13 mouse cellular contexts compared by ENCODE assay signal in genomic region chr11:50217811-50218210, GRCm38 (mm10). TPM values are rescaled to one million over a fixed set of nuclear protein-coding genes. Genes with fewer than 3 reads are reported as not detected.
DNase-seq lines count a peak whose midpoint lies in the region; ATAC-seq and TF ChIP-seq lines count a peak whose summit lies in the region.
"Had no signal": no experiment of that assay in that cellular context is flagged by ENCODE, and none has a peak within 500 bp of the region (broad histone marks: within the 10 kb centered on the region; RNA-seq: fewer than 3 reads in every experiment).

No protein-coding gene starts in this region.

- no peak for ATAC-seq in midbrain, embryonic 12.5 days (ENCODE audit: low FRiP score, low read depth)
- no peak for ATAC-seq in midbrain, embryonic 11.5 days (ENCODE audit: low FRiP score)
- ATAC-seq in intestine, postnatal 0 days: peak; percentile 17; the same call in 1 of the 2 replicates
- no peak for ATAC-seq in lung, postnatal 0 days

- H3K4me2 ChIP-seq in midbrain, embryonic 12.5 days (replicated peaks): no peak overlapping the region
- H3K4me2 ChIP-seq in midbrain, embryonic 11.5 days: no peak overlapping the region
- no peak overlapping the region for H3K4me2 ChIP-seq in intestine, postnatal 0 days (replicated peaks; ENCODE audit: low read depth)
- no peak overlapping the region for H3K4me2 ChIP-seq in lung, postnatal 0 days (replicated peaks; ENCODE audit: low read depth, low read length)
- H3K4me2 ChIP-seq: embryonic facial prominence, embryonic 15.5 days; hindbrain, embryonic 13.5 days; liver, embryonic 15.5 days had no signal

- H3K27ac ChIP-seq in midbrain, embryonic 12.5 days (replicated peaks): no peak overlapping the region
- no peak overlapping the region for H3K27ac ChIP-seq in midbrain, embryonic 11.5 days (ENCODE audit: low read depth, low read length)
- peak overlapping the region; percentile 30; the same call in 1 of the 2 replicates for H3K27ac ChIP-seq in intestine, postnatal 0 days (ENCODE audit: low read depth, low read length)
- H3K27ac ChIP-seq in small intestine, adult 2 months (ENCODE audit: insufficient read depth, low read depth, low read length): 0 out of 2 replicates have a peak overlapping the region, but pooled peaks have one; percentile 8
- H3K27ac ChIP-seq in lung, postnatal 0 days (ENCODE audit: low read length): no peak overlapping the region
- H3K27ac ChIP-seq: embryonic facial prominence, embryonic 15.5 days; hindbrain, embryonic 13.5 days had no signal

- peaks cover 8% of the 10 kb centered on the region for H3K4me1 ChIP-seq in midbrain, embryonic 12.5 days
- H3K4me1 ChIP-seq in midbrain, embryonic 11.5 days (ENCODE audit: control insufficient read depth, insufficient read depth, low read length): 0 out of 2 replicates have a peak, but pooled peaks cover 2% of the 10 kb centered on the region
- H3K4me1 ChIP-seq in intestine, postnatal 0 days (replicated peaks; ENCODE audit: control insufficient read depth, insufficient read depth, low read length): peaks cover 10% of the 10 kb centered on the region; the same call in 1 of the 2 replicates
- peaks cover 17% of the 10 kb centered on the region for H3K4me1 ChIP-seq in small intestine, adult 2 months (ENCODE audit: control insufficient read depth, insufficient read depth, insufficient read length, low read length)
- peaks cover 15% of the 10 kb centered on the region; the same call in 1 of the 2 replicates for H3K4me1 ChIP-seq in lung, postnatal 0 days (ENCODE audit: insufficient read depth, low read depth, low read length)

- 41% methylated on average over 4 of the region's 4 CpGs for WGBS in midbrain, embryonic 12.5 days
- WGBS in midbrain, embryonic 11.5 days: 48% methylated on average over 4 of the region's 4 CpGs
- WGBS in intestine, postnatal 0 days: 47% methylated on average over 4 of the region's 4 CpGs
- 59% methylated on average over 4 of the region's 4 CpGs for WGBS in small intestine, adult 2 months
- 45% methylated on average over 4 of the region's 4 CpGs for WGBS in lung, postnatal 0 days

- peak; percentile 93 for DNase-seq in heart, adult 11 months
- no peak for DNase-seq in heart, postnatal 14 days
- DNase-seq in midbrain, embryonic 11.5 days (ENCODE audit: low spot score, missing footprints): no peak
- DNase-seq in frontal cortex, postnatal 25 days (ENCODE audit: low spot score in 2 of 2): no peak
- DNase-seq in lung, postnatal 0 days (ENCODE audit: low spot score): no peak
- DNase-seq: layer of hippocampus, adult 9-11 months had no signal

- H3K9me3 ChIP-seq in midbrain, embryonic 12.5 days: no peaks in the 10 kb centered on the region
- H3K9me3 ChIP-seq in midbrain, embryonic 11.5 days (ENCODE audit: control insufficient read depth, low read length): no peaks in the 10 kb centered on the region
- no peaks in the 10 kb centered on the region for H3K9me3 ChIP-seq in intestine, postnatal 0 days (ENCODE audit: control insufficient read depth)
- H3K9me3 ChIP-seq in lung, postnatal 0 days (ENCODE audit: low read length): no peaks in the 10 kb centered on the region
- H3K9me3 ChIP-seq: embryonic facial prominence, embryonic 15.5 days; hindbrain, embryonic 13.5 days; liver, embryonic 15.5 days had no signal

- H3K36me3 ChIP-seq in midbrain, embryonic 12.5 days: no peaks in the 10 kb centered on the region
- H3K36me3 ChIP-seq in midbrain, embryonic 11.5 days (ENCODE audit: control insufficient read depth, insufficient read depth, low read length): no peaks in the 10 kb centered on the region
- H3K36me3 ChIP-seq in intestine, postnatal 0 days (ENCODE audit: control insufficient read depth, insufficient read depth): no peaks in the 10 kb centered on the region
- H3K36me3 ChIP-seq in small intestine, adult 2 months (ENCODE audit: control insufficient read depth, insufficient read depth, low read length): no peaks in the 10 kb centered on the region
- H3K36me3 ChIP-seq in lung, postnatal 0 days (ENCODE audit: insufficient read depth, low read length): no peaks in the 10 kb centered on the region
- H3K36me3 ChIP-seq: embryonic facial prominence, embryonic 15.5 days; liver, embryonic 15.5 days had no signal

- intact Hi-C loops in heart, postnatal 14 days (cut with DNase I): no loop called here

- H3K4me3 ChIP-seq in midbrain, embryonic 12.5 days: no peak overlapping the region
- H3K4me3 ChIP-seq in midbrain, embryonic 11.5 days (ENCODE audit: low read depth, low read length): no peak overlapping the region
- no peak overlapping the region for H3K4me3 ChIP-seq in intestine, postnatal 0 days (ENCODE audit: low read depth, low read length)
- H3K4me3 ChIP-seq in small intestine, adult 2 months (ENCODE audit: low read depth, low read length): no peak overlapping the region
- no peak overlapping the region for H3K4me3 ChIP-seq in lung, postnatal 0 days (ENCODE audit: low read depth, low read length)
- H3K4me3 ChIP-seq: embryonic facial prominence, embryonic 15.5 days; hindbrain, embryonic 13.5 days; liver, embryonic 15.5 days had no signal

- TF ChIP-seq CTCF in intestine, postnatal 0 days (IDR thresholded peaks at IDR 0.05; ENCODE audit: low read depth): no peak
- TF ChIP-seq CTCF in small intestine, adult 2 months (IDR thresholded peaks at IDR 0.05; ENCODE audit: extremely low read depth, insufficient read length, insufficient replicate concordance, low read depth, low read length): no peak
- TF ChIP-seq CTCF in lung, postnatal 0 days (IDR thresholded peaks at IDR 0.05): no peak

- TF ChIP-seq EP300 in lung, postnatal 0 days (IDR thresholded peaks at IDR 0.05): no peak

- H3K9ac ChIP-seq in midbrain, embryonic 12.5 days (replicated peaks): 0 out of 2 replicates have a peak overlapping the region, but pooled peaks have one; percentile 5
- no peak overlapping the region for H3K9ac ChIP-seq in midbrain, embryonic 11.5 days (ENCODE audit: low read length)
- H3K9ac ChIP-seq in intestine, postnatal 0 days (ENCODE audit: low read depth, low read length): no peak overlapping the region
- H3K9ac ChIP-seq in lung, postnatal 0 days (replicated peaks; ENCODE audit: low read depth): no peak overlapping the region
- H3K9ac ChIP-seq: embryonic facial prominence, embryonic 15.5 days; hindbrain, embryonic 13.5 days; liver, embryonic 15.5 days had no signal

- peaks cover 4% of the 10 kb centered on the region; the same call in 1 of the 2 replicates for H3K27me3 ChIP-seq in midbrain, embryonic 12.5 days
- H3K27me3 ChIP-seq in midbrain, embryonic 11.5 days (ENCODE audit: control insufficient read depth, insufficient read depth, low read length): no peaks in the 10 kb centered on the region
- H3K27me3 ChIP-seq in intestine, postnatal 0 days (replicated peaks; ENCODE audit: control insufficient read depth, insufficient read depth, low read length): no peaks in the 10 kb centered on the region
- no peaks in the 10 kb centered on the region for H3K27me3 ChIP-seq in small intestine, adult 2 months (ENCODE audit: control insufficient read depth, insufficient read depth, low read length)
- H3K27me3 ChIP-seq in lung, postnatal 0 days (replicated peaks; ENCODE audit: insufficient read depth, low read length): no peaks in the 10 kb centered on the region
- H3K27me3 ChIP-seq: embryonic facial prominence, embryonic 15.5 days; hindbrain, embryonic 13.5 days; liver, embryonic 15.5 days had no signal

- TF ChIP-seq POLR2A in small intestine, adult 2 months (IDR thresholded peaks at IDR 0.05; ENCODE audit: low read depth, low read length): no peak

RNA-seq across cellular contexts. Expression of gene Mgat4b, which starts 7.1 kb away (rescaled TPM):
- total RNA-seq in heart, postnatal 14 days (2021): 100 to 1,000 TPM in 1 of 2 experiments, 10 to 100 TPM in 1; 97.2 to 101 TPM
- polyA plus RNA-seq in midbrain, embryonic 12.5 days (2016; fragmentation: Nextera tagmentation; extraction: Ambion mirVana): 40.7 and 45.6 TPM in 2 replicates
- polyA plus RNA-seq in midbrain, embryonic 11.5 days (2014; fragmentation: Nextera tagmentation; extraction: Ambion mirVana): 13.4 and 18.7 TPM in 2 replicates
- polyA plus RNA-seq in intestine, postnatal 0 days (2015; fragmentation: Nextera tagmentation; extraction: Ambion mirVana): 33.2 and 35.0 TPM in 2 replicates
- polyA plus RNA-seq in small intestine, adult 2 months (2012; rRNA removed): 116 and 171 TPM in 2 replicates
- 43.4 and 44.4 TPM in 2 replicates for polyA plus RNA-seq in lung, postnatal 0 days (2015; fragmentation: Nextera tagmentation; extraction: Ambion mirVana)

RNA-seq across cellular contexts. Expression of gene Sqstm1, which starts 7.2 kb away (rescaled TPM):
- 100 to 1,000 TPM; 234 to 282 TPM for total RNA-seq in heart, postnatal 14 days (2021)
- polyA plus RNA-seq in midbrain, embryonic 12.5 days (2016; fragmentation: Nextera tagmentation; extraction: Ambion mirVana): 193 and 203 TPM in 2 replicates
- 144 and 156 TPM in 2 replicates for polyA plus RNA-seq in midbrain, embryonic 11.5 days (2014; fragmentation: Nextera tagmentation; extraction: Ambion mirVana)
- polyA plus RNA-seq in intestine, postnatal 0 days (2015; fragmentation: Nextera tagmentation; extraction: Ambion mirVana): 197 and 213 TPM in 2 replicates
- polyA plus RNA-seq in small intestine, adult 2 months (2012; rRNA removed): 89.1 and 171 TPM in 2 replicates
- polyA plus RNA-seq in lung, postnatal 0 days (2015; fragmentation: Nextera tagmentation; extraction: Ambion mirVana): 405 and 426 TPM in 2 replicates

RNA-seq across cellular contexts. Expression of gene Ltc4s, which starts 20.6 kb away (rescaled TPM):
- total RNA-seq in heart, postnatal 14 days (2021): 1 to 10 TPM; 7.4 to 8.7 TPM
- 0.85 and 1.3 TPM in 2 replicates for polyA plus RNA-seq in midbrain, embryonic 12.5 days (2016; fragmentation: Nextera tagmentation; extraction: Ambion mirVana)
- 0.59 and 0.92 TPM in 2 replicates for polyA plus RNA-seq in midbrain, embryonic 11.5 days (2014; fragmentation: Nextera tagmentation; extraction: Ambion mirVana)
- polyA plus RNA-seq in intestine, postnatal 0 days (2015; fragmentation: Nextera tagmentation; extraction: Ambion mirVana): 39.5 and 54.4 TPM in 2 replicates
- polyA plus RNA-seq in small intestine, adult 2 months (2012; rRNA removed): 44.3 and 51.3 TPM in 2 replicates
- 21.8 and 21.9 TPM in 2 replicates for polyA plus RNA-seq in lung, postnatal 0 days (2015; fragmentation: Nextera tagmentation; extraction: Ambion mirVana)
- total RNA-seq: granulocyte monocyte progenitor cell, adult 5-6 weeks had no signal

RNA-seq across cellular contexts. Expression of gene Mrnip, which starts 43.6 kb away (rescaled TPM):
- 1 to 10 TPM; 3.4 to 4.3 TPM for total RNA-seq in heart, postnatal 14 days (2021)
- 23.3 and 24.2 TPM in 2 replicates for polyA plus RNA-seq in midbrain, embryonic 12.5 days (2016; fragmentation: Nextera tagmentation; extraction: Ambion mirVana)
- polyA plus RNA-seq in midbrain, embryonic 11.5 days (2014; fragmentation: Nextera tagmentation; extraction: Ambion mirVana): 20.0 and 22.8 TPM in 2 replicates
- polyA plus RNA-seq in intestine, postnatal 0 days (2015; fragmentation: Nextera tagmentation; extraction: Ambion mirVana): 6.1 and 7.0 TPM in 2 replicates
- polyA plus RNA-seq in small intestine, adult 2 months (2012; rRNA removed): 0.95 and 3.8 TPM in 2 replicates
- polyA plus RNA-seq in lung, postnatal 0 days (2015; fragmentation: Nextera tagmentation; extraction: Ambion mirVana): 6.9 and 9.0 TPM in 2 replicates

Comparison
In these comparisons a context has a peak if more than half of its experiments do, and no peak if none do; other contexts are left out.
1. H3K27ac ChIP-seq: peak in intestine, postnatal 0 days (single experiment) and small intestine, adult 2 months (single experiment); none in midbrain, embryonic 12.5 days (single experiment), midbrain, embryonic 11.5 days (single experiment) and lung, postnatal 0 days (single experiment).
2. RNA of gene Ltc4s, which starts 20.6 kb away (polyA plus RNA-seq): 44.3 to 51.3 TPM in small intestine, adult 2 months, 39.5 to 54.4 TPM in intestine, postnatal 0 days and 21.8 to 21.9 TPM in lung, postnatal 0 days; 0.59 to 0.92 TPM in midbrain, embryonic 11.5 days and 0.85 to 1.3 TPM in midbrain, embryonic 12.5 days; every median in the first group is over 10 times any median in the second.